Mouse (Mus musculus): ENCODE measurements around the gene Fpgs. TPM values are rescaled to one million over a fixed set of nuclear protein-coding genes. Genes with fewer than 3 reads are reported as not detected.

Fpgs gene
- polyA plus RNA-seq, 1 experiment from 2014 or later, result 20.2 TPM

DNA sequence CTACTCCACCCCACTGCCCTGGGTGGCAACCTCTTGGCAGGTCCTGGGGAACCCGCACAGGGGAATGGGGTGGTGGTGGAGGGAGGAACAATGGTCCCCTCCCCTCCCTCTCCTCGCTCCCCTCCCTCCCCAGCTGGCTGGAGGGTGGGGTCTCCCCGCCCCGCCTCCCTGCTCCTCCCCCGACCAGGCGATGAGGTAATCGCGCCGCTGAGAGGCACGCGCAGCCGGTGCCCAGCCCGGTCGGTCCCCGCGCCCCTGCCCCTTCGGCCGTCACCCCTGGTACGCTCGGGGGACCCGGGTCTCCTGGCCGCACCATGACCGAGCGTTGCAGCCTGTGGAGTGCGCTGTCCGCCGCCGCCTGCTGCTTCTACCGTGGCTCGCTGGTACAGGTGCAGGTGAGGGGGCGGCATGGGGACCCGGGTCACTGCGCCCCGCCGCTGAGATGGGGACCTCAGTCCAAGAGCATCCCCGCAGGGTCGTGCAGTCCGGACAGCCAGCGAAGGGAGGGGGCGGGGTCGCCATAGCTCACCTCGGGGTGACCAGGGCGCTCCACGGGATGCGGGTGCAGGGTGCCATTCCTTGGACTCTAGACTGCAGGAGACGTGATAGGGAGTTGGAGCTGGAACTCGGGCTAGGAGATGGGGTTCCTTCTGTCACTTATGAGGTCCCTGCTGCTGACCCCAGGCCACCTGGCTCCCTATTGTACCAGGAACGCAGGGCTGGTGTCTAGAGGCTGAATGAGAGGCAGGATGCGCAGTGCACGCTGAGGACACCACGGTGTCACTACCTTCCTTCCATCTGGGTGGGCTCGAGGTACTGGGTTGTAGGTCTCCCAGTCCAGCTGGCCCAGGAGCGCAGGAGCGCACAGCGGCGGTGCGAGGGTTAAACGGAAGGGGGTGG, 37.6 kb upstream of the Fpgs start:
- Histone ChIP-seq H3K36me3 (ENCODE audit: control insufficient read depth, insufficient read depth, low read length) (peaks cover 13% of the 10 kb centered on the region), H3K4me1 (ENCODE audit: control insufficient read depth, insufficient read depth, low read depth, low read length) (peaks cover 19% of the 10 kb centered on the region), H3K27me3 (replicated peaks; ENCODE audit: control insufficient read depth, insufficient read depth, low read length) (no peaks in the 10 kb centered on the region), H3K9ac (ENCODE audit: low read depth, low read length) (peak overlapping the region; percentile 90), H3K4me3 (ENCODE audit: low read length) (peak overlapping the region; percentile 81), H3K4me2 (ENCODE audit: low read length) (peak overlapping the region; percentile 64), H3K27ac (ENCODE audit: low read depth, low read length) (peak overlapping the region; percentile 86), H3K9me3 (ENCODE audit: control insufficient read depth, low read length) (no peaks in the 10 kb centered on the region)
- WGBS, result under 1% methylated on average over 56 of the region's 58 CpGs
- peak; percentile 58 for ATAC-seq

DNA sequence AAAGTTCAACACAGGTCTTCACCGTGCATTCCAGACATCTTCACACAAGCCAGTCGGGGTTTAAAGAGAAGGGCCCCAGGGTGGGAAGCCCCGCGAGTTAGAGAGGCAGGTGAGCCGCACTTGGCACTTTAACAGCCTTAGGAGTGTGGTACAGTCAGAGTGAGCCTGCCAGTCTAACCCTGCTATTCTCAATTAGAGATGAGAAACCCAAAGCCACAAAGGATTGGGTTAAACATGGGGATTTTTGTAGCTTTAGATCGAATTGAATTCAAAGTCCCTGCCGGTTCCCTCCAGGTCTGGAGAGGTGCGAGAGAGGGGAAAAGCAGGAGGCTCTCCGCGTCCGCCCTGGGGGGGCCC, 36.9 kb upstream of the Fpgs start, which contains the start of gene 6330409D20Rik:
Gene 6330409D20Rik, minus strand, starts transcription at position 101 of the 357 bp plus-strand sequence.
- peak; percentile 1; the same call in 1 of the 2 replicates for ATAC-seq
- peaks cover 19% of the 10 kb centered on the region for H3K4me1 ChIP-seq (ENCODE audit: control insufficient read depth, insufficient read depth, low read depth, low read length)

DNA sequence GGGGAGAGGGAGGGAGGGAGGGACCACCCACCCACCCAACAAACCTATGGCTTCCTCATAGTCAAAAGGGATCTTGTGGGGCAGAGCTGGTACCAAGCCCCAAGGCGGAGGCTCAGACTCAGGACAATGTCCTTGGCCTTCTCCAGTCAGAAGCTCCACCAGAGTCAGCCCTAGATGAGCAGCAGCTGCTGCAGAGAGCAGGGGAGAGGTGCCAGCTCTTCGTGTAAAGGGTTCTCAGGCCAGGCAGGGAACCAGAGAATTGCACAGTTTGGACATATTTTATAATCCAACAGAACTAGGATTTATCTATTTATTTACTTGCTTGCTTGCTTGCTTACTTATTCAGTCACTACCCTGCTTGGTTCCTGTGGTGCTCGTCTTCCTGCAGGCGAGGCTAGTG, 35.4 kb upstream of the Fpgs start:
- Histone ChIP-seq H3K9ac (ENCODE audit: low read depth, low read length) (no peak overlapping the region), H3K4me3 (ENCODE audit: low read length) (no peak overlapping the region), H3K27me3 (replicated peaks; ENCODE audit: control insufficient read depth, insufficient read depth, low read length) (no peaks in the 10 kb centered on the region), H3K36me3 (ENCODE audit: control insufficient read depth, insufficient read depth, low read length) (no peaks in the 10 kb centered on the region), H3K27ac (ENCODE audit: low read depth, low read length) (no peak overlapping the region), H3K9me3 (ENCODE audit: control insufficient read depth, low read length) (no peaks in the 10 kb centered on the region), H3K4me2 (ENCODE audit: low read length) (no peak overlapping the region), H3K4me1 (ENCODE audit: control insufficient read depth, insufficient read depth, low read depth, low read length) (peaks cover 19% of the 10 kb centered on the region)
- ATAC-seq, result no peak
- WGBS, result 66% methylated on average over 4 of the region's 4 CpGs

More for the DNA sequence above, 36.9 kb upstream of the Fpgs start, which contains the start of gene 6330409D20Rik:
- Histone ChIP-seq H3K27me3 (replicated peaks; ENCODE audit: control insufficient read depth, insufficient read depth, low read length) (no peaks in the 10 kb centered on the region), H3K9ac (ENCODE audit: low read depth, low read length) (peak within 1 kb of the TSS; percentile 90), H3K27ac (ENCODE audit: low read depth, low read length) (peak within 1 kb of the TSS; percentile 86), H3K4me2 (ENCODE audit: low read length) (peak within 1 kb of the TSS; percentile 64), H3K9me3 (ENCODE audit: control insufficient read depth, low read length) (no peaks in the 10 kb centered on the region), H3K36me3 (ENCODE audit: control insufficient read depth, insufficient read depth, low read length) (peaks cover 7% of the 10 kb centered on the region; the same call in 1 of the 2 replicates), H3K4me3 (ENCODE audit: low read length) (peak within 1 kb of the TSS; percentile 81)
- 5% methylated on average over 11 of the region's 11 CpGs for WGBS

DNA sequence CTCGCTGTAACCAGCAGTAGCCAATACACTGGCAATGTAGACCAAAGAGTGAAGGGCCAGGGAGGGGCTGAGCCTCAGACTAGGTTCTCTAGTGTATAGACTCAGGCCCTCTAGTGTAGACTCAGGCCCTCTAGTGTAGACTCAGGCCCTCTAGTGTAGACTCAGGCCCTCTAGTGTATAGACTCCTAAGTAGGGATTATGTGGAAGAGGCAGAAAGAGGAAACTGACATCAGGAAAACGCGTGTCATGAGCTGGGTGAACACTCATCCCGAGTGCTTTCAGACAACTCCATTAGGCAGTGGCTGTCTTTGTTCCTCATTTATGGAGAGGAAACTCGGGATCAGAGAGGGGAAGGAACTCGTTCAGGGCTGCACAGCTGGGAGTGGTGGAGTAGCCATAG, 33.1 kb upstream of the Fpgs start:
- no peaks in the 10 kb centered on the region for H3K9me3 ChIP-seq (ENCODE audit: control insufficient read depth, low read length)
- H3K4me2 ChIP-seq (ENCODE audit: low read length), result no peak overlapping the region
- peaks cover 5% of the 10 kb centered on the region for H3K4me1 ChIP-seq (ENCODE audit: control insufficient read depth, insufficient read depth, low read depth, low read length)
- no peaks in the 10 kb centered on the region for H3K36me3 ChIP-seq (ENCODE audit: control insufficient read depth, insufficient read depth, low read length)
- H3K4me3 ChIP-seq (ENCODE audit: low read length), result no peak overlapping the region
- H3K27ac ChIP-seq (ENCODE audit: low read depth, low read length), result no peak overlapping the region
- no peak overlapping the region for H3K9ac ChIP-seq (ENCODE audit: low read depth, low read length)
- ATAC-seq, result no peak
- no peaks in the 10 kb centered on the region for H3K27me3 ChIP-seq (replicated peaks; ENCODE audit: control insufficient read depth, insufficient read depth, low read length)
- 58% methylated on average over 6 of the region's 6 CpGs for WGBS

DNA sequence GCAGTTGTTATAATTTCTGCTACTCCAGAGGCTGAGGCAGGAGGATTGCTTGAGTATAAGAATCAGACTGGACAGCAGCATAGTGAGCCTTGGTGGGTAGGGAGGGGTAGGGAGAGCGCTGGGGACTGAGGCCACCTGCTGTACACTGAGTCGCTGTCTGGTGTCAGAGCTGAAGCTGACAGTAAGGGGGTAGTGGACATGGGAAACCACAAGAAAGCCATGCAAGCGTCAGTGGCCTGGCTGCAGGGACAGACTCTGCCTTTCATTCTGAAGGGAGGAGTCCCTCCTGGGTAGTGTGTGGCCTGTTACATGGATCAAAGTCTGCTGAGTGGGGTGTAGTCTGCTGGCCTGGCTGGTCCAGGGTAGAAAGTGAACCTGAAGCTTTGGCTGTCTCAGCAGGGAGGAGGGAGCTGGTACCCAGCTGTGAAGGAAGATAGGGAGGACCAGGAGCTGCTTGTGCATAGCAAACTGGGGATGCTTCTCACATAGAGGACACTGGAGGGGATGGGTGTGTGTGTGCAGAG, 32.4 kb upstream of the Fpgs start:
- 27% methylated on average over 3 of the region's 3 CpGs for WGBS
- Histone ChIP-seq H3K4me1 (ENCODE audit: control insufficient read depth, insufficient read depth, low read depth, low read length) (peaks cover 5% of the 10 kb centered on the region), H3K27me3 (replicated peaks; ENCODE audit: control insufficient read depth, insufficient read depth, low read length) (no peaks in the 10 kb centered on the region), H3K9ac (ENCODE audit: low read depth, low read length) (no peak overlapping the region; the same call in 1 of the 2 replicates), H3K9me3 (ENCODE audit: control insufficient read depth, low read length) (no peaks in the 10 kb centered on the region), H3K4me2 (ENCODE audit: low read length) (no peak overlapping the region), H3K27ac (ENCODE audit: low read depth, low read length) (no peak overlapping the region), H3K36me3 (ENCODE audit: control insufficient read depth, insufficient read depth, low read length) (no peaks in the 10 kb centered on the region), H3K4me3 (ENCODE audit: low read length) (no peak overlapping the region)
- no peak for ATAC-seq

DNA sequence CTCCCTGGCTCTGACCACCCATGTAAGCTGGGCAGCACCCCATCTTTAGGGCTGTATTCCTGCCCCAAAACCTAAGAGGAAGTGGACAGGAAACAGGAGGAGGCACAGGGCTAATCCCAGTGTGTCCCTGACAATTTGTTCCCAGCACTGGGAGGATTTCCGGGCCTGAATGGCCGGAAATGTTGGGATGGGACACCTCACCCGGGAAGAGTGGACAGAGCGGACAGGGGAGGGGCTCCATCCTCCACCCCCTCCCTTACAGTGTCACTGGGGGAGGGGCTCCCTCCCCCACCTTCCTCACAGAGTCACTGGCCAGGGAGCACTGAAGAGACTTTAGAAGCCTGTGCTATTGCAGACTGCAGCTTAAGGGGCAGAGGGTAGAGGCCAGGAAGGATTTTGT, 31.0 kb upstream of the Fpgs start:
- Histone ChIP-seq H3K36me3 (ENCODE audit: control insufficient read depth, insufficient read depth, low read length) (no peaks in the 10 kb centered on the region), H3K4me1 (ENCODE audit: control insufficient read depth, insufficient read depth, low read depth, low read length) (no peaks in the 10 kb centered on the region), H3K27me3 (replicated peaks; ENCODE audit: control insufficient read depth, insufficient read depth, low read length) (no peaks in the 10 kb centered on the region), H3K27ac (ENCODE audit: low read depth, low read length) (no peak overlapping the region), H3K4me3 (ENCODE audit: low read length) (no peak overlapping the region), H3K9me3 (ENCODE audit: control insufficient read depth, low read length) (no peaks in the 10 kb centered on the region), H3K4me2 (ENCODE audit: low read length) (no peak overlapping the region), H3K9ac (ENCODE audit: low read depth, low read length) (no peak overlapping the region)
- WGBS, result 52% methylated on average over 4 of the region's 4 CpGs
- ATAC-seq, result no peak

DNA sequence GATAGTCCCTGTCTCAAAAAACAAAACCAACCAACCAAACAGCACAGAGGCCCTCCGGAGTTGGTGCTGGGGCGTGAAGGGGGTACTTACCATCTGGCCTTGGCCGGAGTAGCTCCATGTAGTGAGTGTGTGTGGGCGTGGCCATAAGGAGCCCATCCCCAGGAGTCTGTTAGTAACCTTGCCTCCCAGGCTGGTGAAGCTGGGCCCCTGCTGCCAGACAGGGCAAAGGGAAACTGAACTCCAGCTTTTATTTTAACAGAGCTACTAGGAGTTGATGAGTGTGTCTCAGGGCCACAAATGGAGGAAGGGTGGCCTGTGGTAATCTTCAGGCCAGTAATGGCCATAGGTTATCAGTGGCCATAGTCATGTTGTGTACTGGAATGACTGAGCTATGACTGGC, 30.5 kb upstream of the Fpgs start:
- 37% methylated on average over 4 of the region's 4 CpGs for WGBS
- Histone ChIP-seq H3K27me3 (replicated peaks; ENCODE audit: control insufficient read depth, insufficient read depth, low read length) (no peaks in the 10 kb centered on the region), H3K36me3 (ENCODE audit: control insufficient read depth, insufficient read depth, low read length) (no peaks in the 10 kb centered on the region), H3K4me1 (ENCODE audit: control insufficient read depth, insufficient read depth, low read depth, low read length) (no peaks in the 10 kb centered on the region), H3K4me2 (ENCODE audit: low read length) (no peak overlapping the region), H3K9ac (ENCODE audit: low read depth, low read length) (no peak overlapping the region), H3K4me3 (ENCODE audit: low read length) (no peak overlapping the region), H3K9me3 (ENCODE audit: control insufficient read depth, low read length) (no peaks in the 10 kb centered on the region), H3K27ac (ENCODE audit: low read depth, low read length) (no peak overlapping the region)
- ATAC-seq, result no peak

DNA sequence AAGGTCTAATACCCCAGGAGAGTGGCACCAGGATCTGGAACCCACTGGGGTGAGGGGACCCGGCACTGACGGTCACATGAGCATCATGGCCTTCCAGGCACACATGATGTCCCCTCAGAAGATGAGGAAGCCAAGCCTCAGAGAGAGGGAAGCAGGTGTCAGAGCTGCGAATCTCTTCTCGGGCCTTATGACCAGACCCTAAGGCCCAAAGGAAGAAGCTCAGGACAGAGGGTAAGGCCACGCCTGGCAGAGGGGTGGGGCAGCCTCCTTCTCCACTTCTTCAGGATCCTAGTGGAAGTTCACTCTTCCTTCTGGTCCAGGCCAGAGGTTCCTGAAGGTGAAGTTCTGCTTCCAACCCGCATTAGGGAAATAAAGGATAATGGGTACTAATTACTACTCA, 28.8 kb upstream of the Fpgs start:
- H3K27me3 ChIP-seq (replicated peaks; ENCODE audit: control insufficient read depth, insufficient read depth, low read length), result no peaks in the 10 kb centered on the region
- no peaks in the 10 kb centered on the region for H3K9me3 ChIP-seq (ENCODE audit: control insufficient read depth, low read length)
- H3K27ac ChIP-seq (ENCODE audit: low read depth, low read length), result no peak overlapping the region
- no peak overlapping the region for H3K4me3 ChIP-seq (ENCODE audit: low read length)
- no peaks in the 10 kb centered on the region for H3K36me3 ChIP-seq (ENCODE audit: control insufficient read depth, insufficient read depth, low read length)
- H3K9ac ChIP-seq (ENCODE audit: low read depth, low read length), result no peak overlapping the region
- no peak for ATAC-seq
- H3K4me1 ChIP-seq (ENCODE audit: control insufficient read depth, insufficient read depth, low read depth, low read length), result no peaks in the 10 kb centered on the region
- 76% methylated on average over 6 of the region's 6 CpGs for WGBS
- H3K4me2 ChIP-seq (ENCODE audit: low read length), result no peak overlapping the region

DNA sequence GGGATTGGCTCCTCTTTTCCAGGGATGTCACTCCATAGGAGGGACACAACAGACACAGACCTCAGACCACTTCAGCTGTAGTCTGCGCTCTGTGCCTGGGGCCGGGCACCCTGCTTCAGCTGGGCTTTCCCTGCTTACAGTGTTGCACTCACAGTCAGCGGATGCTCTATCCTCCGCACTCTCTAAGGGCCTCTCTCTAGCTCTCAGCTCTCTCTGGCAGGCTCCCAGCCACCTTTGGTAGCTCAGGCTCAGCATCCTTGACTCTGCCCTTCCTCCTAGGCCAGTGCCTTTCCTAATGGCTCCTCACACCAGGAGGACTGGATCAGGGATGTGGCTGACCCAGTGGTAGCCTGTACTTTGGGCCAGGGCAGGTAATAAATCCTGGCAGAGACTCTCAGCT, 28.0 kb upstream of the Fpgs start:
- H3K4me1 ChIP-seq (ENCODE audit: control insufficient read depth, insufficient read depth, low read depth, low read length), result peaks cover 3% of the 10 kb centered on the region; the same call in 1 of the 2 replicates
- no peaks in the 10 kb centered on the region for H3K36me3 ChIP-seq (ENCODE audit: control insufficient read depth, insufficient read depth, low read length)
- WGBS, result 74% methylated on average over 4 of the region's 4 CpGs
- H3K27ac ChIP-seq (ENCODE audit: low read depth, low read length), result no peak overlapping the region
- no peak overlapping the region for H3K4me3 ChIP-seq (ENCODE audit: low read length)
- no peak overlapping the region for H3K9ac ChIP-seq (ENCODE audit: low read depth, low read length)
- no peak for ATAC-seq
- no peaks in the 10 kb centered on the region for H3K27me3 ChIP-seq (replicated peaks; ENCODE audit: control insufficient read depth, insufficient read depth, low read length)
- no peaks in the 10 kb centered on the region for H3K9me3 ChIP-seq (ENCODE audit: control insufficient read depth, low read length)
- no peak overlapping the region for H3K4me2 ChIP-seq (ENCODE audit: low read length)

Measured in hindbrain, embryonic 16.5 days (tissue).